Mouse (Mus musculus) liver, postnatal 0 days (tissue): Measurements from ENCODE around the gene Itpr2. TPM values are rescaled to one million over a fixed set of nuclear protein-coding genes. Genes with fewer than 3 reads are reported as not detected.

Experiments used
- ATAC-seq: fragments of 200-750 bp; cut with Nextera tagmentation; 2 replicates; pipeline ENCODE4 v1.8.0; 2017; ENCODE audit warnings: mild to moderate bottlenecking, moderate library complexity
- DNase-seq: peaks from one replicate; pipeline ENCODE4 v3.0.0-alpha.2; 2016
- H3K27ac ChIP-seq: fragments of 300-500 bp; sonication (generic); 2 replicates; pipeline ENCODE4 v1.5.1; 2014; ENCODE audit warnings: antibody characterized with exemption, moderate library complexity, mild to moderate bottlenecking, low read depth
- H3K27me3 ChIP-seq: fragments of 300-500 bp; sonication (generic); 2 replicates; pipeline ENCODE4 v1.6.1; 2014; ENCODE audit warnings: low read length, control low read depth, mixed read lengths; ENCODE audit not compliant: insufficient read depth
- H3K36me3 ChIP-seq: fragments of 300-500 bp; sonication (generic); replicated peaks from 2 replicates; pipeline ENCODE4 v1.6.1; 2014; ENCODE audit warnings: mild to moderate bottlenecking, control low read depth, low read length, moderate library complexity, mixed read lengths; ENCODE audit not compliant: insufficient read depth
- H3K4me1 ChIP-seq: fragments of 300-500 bp; sonication (generic); 2 replicates; pipeline ENCODE4 v1.6.1; 2014; ENCODE audit warnings: antibody characterized with exemption, mild to moderate bottlenecking, control low read depth; ENCODE audit not compliant: insufficient read depth
- H3K4me2 ChIP-seq: fragments of 300-500 bp; sonication (generic); 2 replicates; pipeline ENCODE4 v1.6.1; 2014; ENCODE audit warnings: low read depth, mild to moderate bottlenecking, low read length, moderate library complexity, mixed read lengths
- H3K4me3 ChIP-seq: fragments of 300-500 bp; sonication (generic); 2 replicates; pipeline ENCODE4 v1.5.1; 2014; ENCODE audit warnings: low read depth, low read length
- H3K9ac ChIP-seq: fragments of 300-500 bp; sonication (generic); replicated peaks from 2 replicates; pipeline ENCODE4 v1.6.1; 2014; ENCODE audit warnings: mild to moderate bottlenecking, moderate library complexity
- H3K9me3 ChIP-seq: fragments of 300-500 bp; sonication (generic); 2 replicates; pipeline ENCODE4 v1.6.1; 2016; ENCODE audit warnings: mild to moderate bottlenecking, control low read depth, low read length, mixed read lengths
- CTCF ChIP-seq: sonication (generic); IDR thresholded peaks from 2 replicates; pipeline ENCODE4 v1.5.1; 2016; ENCODE audit warnings: antibody characterized with exemption, low read depth
- EP300 ChIP-seq: IDR thresholded peaks from 2 replicates; pipeline ENCODE4 v1.6.1; 2016; ENCODE audit warnings: antibody characterized with exemption, low read depth, mild to moderate bottlenecking
- WGBS: fragments of 180-500 bp; shearing (Covaris S2); extraction: QIAGEN DNeasy Blood & Tissue Kit; methylation state at CpG from one replicate; pipeline ENCODE4 v1.1.7; 2014; ENCODE audit not compliant: insufficient replicate concordance; 5-methylcytosine and 5-hydroxymethylcytosine counted together
- polyA plus RNA-seq: library from polyadenylated mRNA; unstranded; fragments of >200 nt; fragmentation: Nextera tagmentation; extraction: Ambion mirVana; gene quantifications from 2 replicates; pipeline ENCODE4 v1.2.1, GENCODE M21; 2015

The Itpr2 gene
- polyA plus RNA-seq, 1 experiment from 2014 or later, result 13.8 TPM

- Histone ChIP-seq H3K4me1 (peaks cover 39% of the 10 kb centered on the region), H3K9me3 (no peaks in the 10 kb centered on the region), H3K9ac (no peak overlapping the region), H3K36me3 (no peaks in the 10 kb centered on the region), H3K4me3 (no peak overlapping the region), H3K27ac (no peak overlapping the region), H3K27me3 (no peaks in the 10 kb centered on the region), H3K4me2 (no peak overlapping the region)
- no peak for TF ChIP-seq EP300
- WGBS, result 70% methylated on average over 9 of the region's 9 CpGs
- ATAC-seq (no peak), DNase-seq (no peak)
Observed at GRCm38 (mm10) chr6:146490416-146490960, 11.5 kb downstream of the Itpr2 start.

- no peak for TF ChIP-seq CTCF
- TF ChIP-seq EP300, result no peak
- ATAC-seq (no peak), DNase-seq (no peak)
- Histone ChIP-seq H3K4me1 (peaks cover 34% of the 10 kb centered on the region), H3K4me2 (no peak overlapping the region), H3K9ac (no peak overlapping the region), H3K4me3 (no peak overlapping the region), H3K27ac (no peak overlapping the region), H3K27me3 (no peaks in the 10 kb centered on the region), H3K9me3 (no peaks in the 10 kb centered on the region), H3K36me3 (no peaks in the 10 kb centered on the region)
- WGBS, result 82% methylated on average over 6 of the region's 6 CpGs
Observed at GRCm38 (mm10) chr6:146489841-146490240, 12.2 kb downstream of the Itpr2 start.

GRCm38 (mm10) chr6:146488749-146489148 is 13.3 kb downstream of the Itpr2 start:
- no peak for TF ChIP-seq CTCF
- TF ChIP-seq EP300, result no peak
- H3K36me3 ChIP-seq, result no peaks in the 10 kb centered on the region
- no peaks in the 10 kb centered on the region for H3K27me3 ChIP-seq
- no peak overlapping the region for H3K4me3 ChIP-seq
- peaks cover 33% of the 10 kb centered on the region for H3K4me1 ChIP-seq
- DNase-seq (no peak), ATAC-seq (0 out of 2 replicates have a peak, but pooled peaks have one; percentile 15)
- H3K4me2 ChIP-seq, result no peak overlapping the region
- H3K9me3 ChIP-seq, result no peaks in the 10 kb centered on the region
- H3K27ac ChIP-seq, result no peak overlapping the region
- no peak overlapping the region for H3K9ac ChIP-seq
- 47% methylated on average over 3 of the region's 3 CpGs for WGBS

GRCm38 (mm10) chr6:146487079-146487478 is 14.9 kb downstream of the Itpr2 start:
- Histone ChIP-seq H3K36me3 (no peaks in the 10 kb centered on the region), H3K9me3 (no peaks in the 10 kb centered on the region), H3K27me3 (no peaks in the 10 kb centered on the region), H3K27ac (no peak overlapping the region; the same call in 1 of the 2 replicates), H3K4me2 (no peak overlapping the region), H3K9ac (no peak overlapping the region), H3K4me1 (peaks cover 28% of the 10 kb centered on the region), H3K4me3 (no peak overlapping the region)
- DNase-seq, result no peak
- TF ChIP-seq EP300 (no peak), CTCF (no peak)
- 66% methylated on average over 9 of the region's 9 CpGs for WGBS
- no peak for ATAC-seq

GRCm38 (mm10) chr6:146486073-146486472 is 15.9 kb downstream of the Itpr2 start:
- Histone ChIP-seq H3K27ac (peak overlapping the region; percentile 39; the same call in 1 of the 2 replicates), H3K36me3 (no peaks in the 10 kb centered on the region), H3K4me2 (peak overlapping the region; percentile 16; the same call in 1 of the 2 replicates), H3K9me3 (no peaks in the 10 kb centered on the region), H3K9ac (no peak overlapping the region), H3K4me1 (peaks cover 23% of the 10 kb centered on the region), H3K27me3 (no peaks in the 10 kb centered on the region), H3K4me3 (no peak overlapping the region)
- DNase-seq, result no peak
- WGBS, result 31% methylated on average over 4 of the region's 4 CpGs
- no peak for ATAC-seq
- TF ChIP-seq EP300 (no peak), CTCF (no peak)

GRCm38 (mm10) chr6:146481441-146481840 is 20.6 kb downstream of the Itpr2 start:
- WGBS, result 36% methylated on average over 6 of the region's 6 CpGs
- ATAC-seq (no peak), DNase-seq (no peak)
- no peak overlapping the region for H3K9ac ChIP-seq
- peaks cover under 1% of the 10 kb centered on the region; the same call in 1 of the 2 replicates for H3K4me1 ChIP-seq
- H3K27me3 ChIP-seq, result no peaks in the 10 kb centered on the region
- TF ChIP-seq EP300 (no peak), CTCF (no peak)
- 0 out of 2 replicates have a peak overlapping the region, but pooled peaks have one; percentile 1 for H3K27ac ChIP-seq
- no peak overlapping the region; the same call in 1 of the 2 replicates for H3K4me2 ChIP-seq
- H3K9me3 ChIP-seq, result no peaks in the 10 kb centered on the region
- H3K4me3 ChIP-seq, result no peak overlapping the region
- H3K36me3 ChIP-seq, result no peaks in the 10 kb centered on the region
